8 mouse cellular contexts compared by ENCODE assay signal in the genomic region with DNA sequence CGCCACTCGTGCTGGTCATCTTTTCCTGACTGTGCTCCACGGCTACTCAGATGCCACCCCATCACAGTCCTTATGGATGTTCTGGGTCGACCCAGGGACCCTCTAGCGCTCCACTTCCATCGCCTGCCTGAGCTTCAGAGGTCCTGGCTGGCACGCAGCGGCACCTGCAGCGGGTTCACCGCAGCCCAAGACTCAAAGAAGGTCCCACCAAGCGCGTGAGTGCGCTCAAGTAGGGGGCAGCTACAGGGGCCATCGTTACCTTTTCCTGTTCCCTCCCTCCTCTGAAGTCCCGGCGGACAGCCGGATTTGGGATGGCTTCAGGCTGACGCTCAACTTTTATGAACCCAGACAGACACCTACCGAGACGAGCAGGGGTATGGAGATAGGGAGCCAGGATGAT. TPM values are rescaled to one million over a fixed set of nuclear protein-coding genes. Genes with fewer than 3 reads are reported as not detected.
A peak's percentile ranks its signal among the peaks of the same experiment; 100 is the strongest.
DNase-seq lines count a peak whose midpoint lies in the region; ATAC-seq and TF ChIP-seq lines count a peak whose summit lies in the region.

No protein-coding gene starts in this region.

- peak overlapping the region; percentile 39 for H3K4me3 ChIP-seq in kidney, embryonic 14.5 days (ENCODE audit: low read length)
- peak overlapping the region; percentile 70 for H3K4me3 ChIP-seq in cortical plate, adult 2 months (ENCODE audit: insufficient read depth, low read length)
- H3K4me3 ChIP-seq in hindbrain, embryonic 10.5 days = peak overlapping the region; percentile 68
- peak overlapping the region; percentile 53 for H3K4me3 ChIP-seq in midbrain, embryonic 12.5 days

- no peak for ATAC-seq in kidney, embryonic 14.5 days (ENCODE audit: low FRiP score, low TSS enrichment)
- ATAC-seq in midbrain, embryonic 12.5 days (ENCODE audit: low FRiP score, low read depth) = peak; percentile 10; the same call in 1 of the 2 replicates

- peak overlapping the region; percentile 71 for H3K4me2 ChIP-seq in kidney, embryonic 14.5 days (replicated peaks; ENCODE audit: low read depth, low read length)
- H3K4me2 ChIP-seq in midbrain, embryonic 12.5 days (replicated peaks) = peak overlapping the region; percentile 86

- no peaks in the 10 kb centered on the region for H3K36me3 ChIP-seq in kidney, embryonic 14.5 days (ENCODE audit: control insufficient read depth, insufficient read depth, low read length)
- no peaks in the 10 kb centered on the region for H3K36me3 ChIP-seq in hindbrain, embryonic 10.5 days
- no peaks in the 10 kb centered on the region for H3K36me3 ChIP-seq in midbrain, embryonic 12.5 days

- 2% methylated on average over 20 of the region's 20 CpGs for WGBS in kidney, embryonic 14.5 days
- 2% methylated on average over 20 of the region's 20 CpGs for whole genome bisulfite sequencing in hindbrain, embryonic 10.5 days
- 2% methylated on average over 20 of the region's 20 CpGs for WGBS in midbrain, embryonic 12.5 days

- no peak for TF ChIP-seq POLR2A in cortical plate, adult 2 months (IDR thresholded peaks at IDR 0.05; ENCODE audit: extremely low read depth, insufficient read depth, low read length)

- H3K27ac ChIP-seq in kidney, embryonic 14.5 days (ENCODE audit: low read depth, low read length) = no peak overlapping the region
- H3K27ac ChIP-seq in cortical plate, adult 2 months (ENCODE audit: insufficient read depth, low read length) = peak overlapping the region; percentile 2; the same call in 1 of the 2 replicates
- peak overlapping the region; percentile 88 for H3K27ac ChIP-seq in hindbrain, embryonic 10.5 days
- peak overlapping the region; percentile 56; the same call in 1 of the 2 replicates for H3K27ac ChIP-seq in midbrain, embryonic 12.5 days (replicated peaks)

- no peak overlapping the region for H3K9ac ChIP-seq in kidney, embryonic 14.5 days (ENCODE audit: low read depth, low read length)
- H3K9ac ChIP-seq in midbrain, embryonic 12.5 days (replicated peaks) = peak overlapping the region; percentile 68

- H3K9me3 ChIP-seq in kidney, embryonic 14.5 days (ENCODE audit: control insufficient read depth, low read length) = no peaks in the 10 kb centered on the region
- H3K9me3 ChIP-seq in hindbrain, embryonic 10.5 days = no peaks in the 10 kb centered on the region
- H3K9me3 ChIP-seq in midbrain, embryonic 12.5 days = no peaks in the 10 kb centered on the region

- peaks cover 15% of the 10 kb centered on the region for H3K27me3 ChIP-seq in kidney, embryonic 14.5 days (ENCODE audit: control insufficient read depth, insufficient read depth, low read length)
- H3K27me3 ChIP-seq in hindbrain, embryonic 10.5 days (ENCODE audit: insufficient read depth, poor library complexity, severe bottlenecking) = peaks cover 51% of the 10 kb centered on the region
- H3K27me3 ChIP-seq in midbrain, embryonic 12.5 days = peaks cover 39% of the 10 kb centered on the region

- H3K4me1 ChIP-seq in kidney, embryonic 14.5 days (ENCODE audit: control insufficient read depth, insufficient read depth, low read length) = no peaks in the 10 kb centered on the region
- peaks cover 7% of the 10 kb centered on the region for H3K4me1 ChIP-seq in cortical plate, adult 2 months (ENCODE audit: control insufficient read depth, insufficient read depth, low read length)
- H3K4me1 ChIP-seq in hindbrain, embryonic 10.5 days (replicated peaks) = peaks cover 57% of the 10 kb centered on the region
- peaks cover 46% of the 10 kb centered on the region for H3K4me1 ChIP-seq in midbrain, embryonic 12.5 days

- no peak for TF ChIP-seq CTCF in cortical plate, adult 2 months (IDR thresholded peaks at IDR 0.05; ENCODE audit: extremely low read depth, insufficient read depth, low read length)

- DNase-seq in kidney, postnatal 36 days = no peak
- no peak for DNase-seq in hindbrain, embryonic 10.5 days (ENCODE audit: low spot score)
- no peak for DNase-seq in embryo, embryonic 11 days
- DNase-seq in gastrocnemius, adult 8-10 months (ENCODE audit: low spot score in 2 of 2) = no peak
- DNase-seq in embryo, embryonic 10 days (ENCODE audit: low spot score) = no peak

RNA-seq across cellular contexts. Expression of a gene that starts 0.7 kb away (rescaled TPM):
- 0.14 and 0.34 TPM in 2 replicates for polyA plus RNA-seq in kidney, embryonic 14.5 days (2014; fragmentation: Nextera tagmentation; extraction: Ambion mirVana)
- 19.6 and 20.1 TPM in 2 replicates for polyA plus RNA-seq in cortical plate, adult 2 months (2012; rRNA removed)
- polyA plus RNA-seq in hindbrain, embryonic 10.5 days (2016; fragmentation: Nextera tagmentation; extraction: Ambion mirVana) = 3.7 and 10.7 TPM in 2 replicates
- 7.8 and 9.4 TPM in 2 replicates for polyA plus RNA-seq in midbrain, embryonic 12.5 days (2016; fragmentation: Nextera tagmentation; extraction: Ambion mirVana)
- under 1 TPM in 2 of 4 experiments, not detected in 2; 0.10 to 0.11 TPM for total RNA-seq in gastrocnemius, adult 8-10 months (2022)
